Mouse (Mus musculus) central nervous system, embryonic 14 days (tissue): Measurements from ENCODE around the gene Taar7f. TPM values are rescaled to one million over a fixed set of nuclear protein-coding genes. Genes with fewer than 3 reads are reported as not detected.

Experiments used
- polyA plus RNA-seq: library from polyadenylated mRNA; depleted of rRNA; stranded (reverse); fragments of >200 nt; gene quantifications from 2 replicates; pipeline ENCODE4 v1.2.3, GENCODE M21; 2012; rRNA removed

Gene Taar7f
- polyA plus RNA-seq = not detected in 2 replicates

DNA sequence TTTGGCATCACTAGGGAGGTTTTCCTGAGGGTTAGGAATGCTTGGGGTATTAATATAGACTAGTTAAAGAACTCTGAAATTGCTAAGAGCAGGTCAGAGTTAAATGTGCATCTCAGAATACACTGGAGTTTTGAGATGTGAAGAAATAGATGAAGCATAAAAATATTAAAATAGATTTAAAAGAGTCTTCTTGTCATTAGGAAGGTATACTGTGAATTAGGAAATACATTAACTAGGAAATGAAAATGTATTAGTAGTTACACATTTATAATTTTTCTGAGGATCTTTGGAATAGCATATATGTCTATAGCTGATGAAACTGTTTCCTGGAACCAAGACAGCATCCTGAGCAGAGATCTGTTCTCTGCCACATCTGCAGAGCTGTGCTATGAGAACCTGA is at the start of gene Taar7f:
Gene Taar7f, plus strand, starts transcription at position 301 of the 400 bp plus-strand sequence.

GRCm38 (mm10) chr10:23999639-24000038 is 49.7 kb upstream of the Taar7f start, which contains the start of gene Taar7b:
Taar7b (plus strand) TSS chr10:23999939.

DNA sequence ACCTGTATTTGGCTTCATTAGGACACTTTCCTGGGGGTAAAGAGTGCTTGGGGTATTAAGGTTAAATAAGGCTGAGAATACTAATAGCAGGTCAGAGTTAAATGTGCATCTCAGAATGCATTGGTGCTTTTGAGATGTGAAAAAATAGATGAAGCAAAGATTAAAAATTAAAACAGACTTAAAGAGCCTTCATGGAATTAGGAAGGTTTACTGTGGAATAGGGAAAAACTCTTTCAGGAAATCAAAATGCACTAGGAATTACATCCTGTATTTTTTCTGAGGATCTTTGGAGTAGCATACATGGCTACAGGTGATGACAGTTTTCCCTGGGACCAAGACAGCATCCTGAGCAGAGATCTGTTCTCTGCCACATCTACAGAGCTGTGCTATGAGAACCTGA is 22.4 kb upstream of the Taar7f start, which contains the start of gene Taar7d:
Gene Taar7d, plus strand, starts transcription at position 301 of the 400 bp plus-strand sequence.

GRCm38 (mm10) chr10:24037314-24037713 is 12.0 kb upstream of the Taar7f start, which contains the start of gene Taar7e:
Taar7e (plus strand) TSS chr10:24037614.

GRCm38 (mm10) chr10:24076200-24076599 is 26.9 kb downstream of the Taar7f start, which contains the start of gene Taar8a:
Taar8a (plus strand) TSS chr10:24076500.

GRCm38 (mm10) chr10:24092194-24092593 is 42.9 kb downstream of the Taar7f start, which contains the start of gene Taar8b:
Taar8b (minus strand) TSS chr10:24092294.

Other genes starting within 250 kb of the Taar7f start
- gene Vnn3, start 198.0 kb upstream of the Taar7f start, polyA plus RNA-seq = 0.05 TPM in 1 of 2 replicates, not detected in the other
- 0.17 and 0.50 TPM in 2 replicates for gene Vnn1, start 154.8 kb upstream of the Taar7f start, polyA plus RNA-seq
- not detected in 2 replicates for gene Taar1, start 129.2 kb upstream of the Taar7f start, polyA plus RNA-seq
- not detected in 2 replicates for gene Taar2, start 110.9 kb upstream of the Taar7f start, polyA plus RNA-seq
- not detected in 2 replicates for gene Taar3, start 100.0 kb upstream of the Taar7f start, polyA plus RNA-seq
- not detected in 2 replicates for gene Taar4, start 89.0 kb upstream of the Taar7f start, polyA plus RNA-seq
- gene Taar5, start 78.8 kb upstream of the Taar7f start, polyA plus RNA-seq = 0.18 and 0.93 TPM in 2 replicates
- not detected in 2 replicates for gene Taar6, start 63.9 kb upstream of the Taar7f start, polyA plus RNA-seq
- not detected in 2 replicates for gene Taar7a, start 56.0 kb upstream of the Taar7f start, polyA plus RNA-seq
- not detected in 2 replicates for gene Taar7b, start 49.6 kb upstream of the Taar7f start, polyA plus RNA-seq
- not detected in 2 replicates for gene Taar7d, start 22.3 kb upstream of the Taar7f start, polyA plus RNA-seq
- not detected in 2 replicates for gene Taar7e, start 11.9 kb upstream of the Taar7f start, polyA plus RNA-seq
- gene Taar8a, start 27.0 kb downstream of the Taar7f start, polyA plus RNA-seq = not detected in 2 replicates
- gene Taar8b, start 42.8 kb downstream of the Taar7f start, polyA plus RNA-seq = not detected in 2 replicates
- not detected in 2 replicates for gene Taar8c, start 52.4 kb downstream of the Taar7f start, polyA plus RNA-seq
- gene Taar9, start 60.0 kb downstream of the Taar7f start, polyA plus RNA-seq = not detected in 2 replicates
- 160 and 189 TPM in 2 replicates for gene Stx7, start 99.8 kb downstream of the Taar7f start, polyA plus RNA-seq
- 3.6 and 11.7 TPM in 2 replicates for gene Moxd1, start 174.0 kb downstream of the Taar7f start, polyA plus RNA-seq